Mouse (Mus musculus): ENCODE data around the gene Btbd11. TPM values are rescaled to one million over a fixed set of nuclear protein-coding genes. Genes with fewer than 3 reads are reported as not detected.
"Not testable (repeated sequence)": the region's sequence is repeated elsewhere in the genome, so short reads cannot be mapped to it uniquely, and the experiment has no call there.

Gene Btbd11
- polyA plus RNA-seq, 1 experiment from 2014 or later, result 6.6 TPM

DNA sequence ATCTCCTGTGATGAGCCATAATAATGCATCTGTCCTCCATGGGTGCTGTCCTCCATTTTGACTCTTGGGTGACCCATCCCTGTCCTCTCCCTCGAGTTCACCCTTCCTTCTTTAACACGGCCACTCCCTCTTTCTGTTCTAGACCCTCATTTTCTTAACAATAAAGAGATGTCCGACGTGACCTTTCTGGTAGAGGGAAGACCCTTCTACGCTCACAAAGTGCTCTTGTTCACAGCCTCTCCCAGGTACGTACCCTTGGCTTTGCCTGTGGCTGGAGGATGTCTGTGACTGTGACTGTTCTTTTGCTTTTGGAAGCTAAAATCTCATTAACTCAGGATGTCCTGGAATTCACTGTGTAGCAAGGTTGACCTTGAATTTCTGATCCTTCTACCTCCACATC, 258.7 kb downstream of the Btbd11 start:
- H3K36me3 ChIP-seq (ENCODE audit: control insufficient read depth, insufficient read depth, low read length), result no peaks in the 10 kb centered on the region
- no peak overlapping the region for H3K9ac ChIP-seq (ENCODE audit: low read length)
- no peaks in the 10 kb centered on the region for H3K4me1 ChIP-seq (ENCODE audit: control insufficient read depth, insufficient read depth, low read length)
- H3K27ac ChIP-seq (ENCODE audit: low read depth, low read length), result no peak overlapping the region
- no peaks in the 10 kb centered on the region for H3K9me3 ChIP-seq (ENCODE audit: control insufficient read depth, low read length)
- H3K27me3 ChIP-seq (ENCODE audit: control insufficient read depth, insufficient read depth, low read length), result no peaks in the 10 kb centered on the region
- DNase-seq (ENCODE audit: low spot score) (no peak), ATAC-seq (ENCODE audit: insufficient read depth, low FRiP score, low TSS enrichment) (no peak)
- 82% methylated on average over 6 of the region's 6 CpGs for WGBS
- no peak overlapping the region for H3K4me2 ChIP-seq (ENCODE audit: low read depth)
- no peak overlapping the region for H3K4me3 ChIP-seq (ENCODE audit: low read depth, low read length)

GRCm38 (mm10) chr10:85651706-85652105, 265.1 kb downstream of the Btbd11 start:
- no peaks in the 10 kb centered on the region for H3K9me3 ChIP-seq (ENCODE audit: control insufficient read depth, low read length)
- H3K9ac ChIP-seq (ENCODE audit: low read length), result no peak overlapping the region
- WGBS, result 33% methylated on average over 7 of the region's 7 CpGs
- H3K27me3 ChIP-seq (ENCODE audit: control insufficient read depth, insufficient read depth, low read length), result no peaks in the 10 kb centered on the region
- no peaks in the 10 kb centered on the region for H3K36me3 ChIP-seq (ENCODE audit: control insufficient read depth, insufficient read depth, low read length)
- H3K27ac ChIP-seq (ENCODE audit: low read depth, low read length), result no peak overlapping the region
- DNase-seq (ENCODE audit: low spot score) (peak; percentile 59), ATAC-seq (ENCODE audit: insufficient read depth, low FRiP score, low TSS enrichment) (peak; percentile 77)
- no peak overlapping the region for H3K4me2 ChIP-seq (ENCODE audit: low read depth)
- no peak overlapping the region for H3K4me3 ChIP-seq (ENCODE audit: low read depth, low read length)
- no peaks in the 10 kb centered on the region for H3K4me1 ChIP-seq (ENCODE audit: control insufficient read depth, insufficient read depth, low read length)

DNA sequence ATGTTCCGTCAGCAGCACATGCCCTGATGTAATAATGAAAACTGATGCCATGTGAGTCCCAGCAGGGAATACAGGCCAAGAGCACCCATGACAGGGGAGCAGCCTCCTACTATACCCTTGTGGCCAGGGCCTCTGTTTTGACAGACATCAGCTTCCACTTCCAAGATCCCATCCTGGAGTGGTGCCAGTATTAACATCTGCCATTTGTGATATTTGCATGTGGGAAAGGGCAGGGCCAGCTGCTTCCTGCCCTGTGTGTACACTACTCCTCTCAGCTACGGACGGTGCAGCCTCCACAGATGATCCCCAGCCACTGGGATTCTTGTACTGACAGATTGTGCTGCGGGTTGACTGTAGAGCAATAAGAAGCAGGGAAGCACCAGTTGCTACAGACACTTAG, 269.3 kb downstream of the Btbd11 start:
- 60% methylated on average over 4 of the region's 4 CpGs for whole genome bisulfite sequencing
- Histone ChIP-seq H3K27me3 (ENCODE audit: control insufficient read depth, insufficient read depth, low read length) (no peaks in the 10 kb centered on the region), H3K9me3 (ENCODE audit: control insufficient read depth, low read length) (no peaks in the 10 kb centered on the region), H3K4me1 (ENCODE audit: control insufficient read depth, insufficient read depth, low read length) (no peaks in the 10 kb centered on the region), H3K4me2 (ENCODE audit: low read depth) (no peak overlapping the region), H3K4me3 (ENCODE audit: low read depth, low read length) (no peak overlapping the region), H3K9ac (ENCODE audit: low read length) (no peak overlapping the region), H3K27ac (ENCODE audit: low read depth, low read length) (no peak overlapping the region), H3K36me3 (ENCODE audit: control insufficient read depth, insufficient read depth, low read length) (no peaks in the 10 kb centered on the region)
- ATAC-seq (ENCODE audit: insufficient read depth, low FRiP score, low TSS enrichment) (no peak), DNase-seq (ENCODE audit: low spot score) (no peak)

GRCm38 (mm10) chr10:85657886-85658285, 271.3 kb downstream of the Btbd11 start:
- Histone ChIP-seq H3K9ac (ENCODE audit: low read length) (no peak overlapping the region), H3K36me3 (ENCODE audit: control insufficient read depth, insufficient read depth, low read length) (no peaks in the 10 kb centered on the region), H3K4me3 (ENCODE audit: low read depth, low read length) (no peak overlapping the region), H3K4me1 (ENCODE audit: control insufficient read depth, insufficient read depth, low read length) (no peaks in the 10 kb centered on the region), H3K4me2 (ENCODE audit: low read depth) (no peak overlapping the region), H3K9me3 (ENCODE audit: control insufficient read depth, low read length) (no peaks in the 10 kb centered on the region), H3K27ac (ENCODE audit: low read depth, low read length) (no peak overlapping the region), H3K27me3 (ENCODE audit: control insufficient read depth, insufficient read depth, low read length) (no peaks in the 10 kb centered on the region)
- ATAC-seq (ENCODE audit: insufficient read depth, low FRiP score, low TSS enrichment) (no peak), DNase-seq (ENCODE audit: low spot score) (no peak)
- 93% methylated on average over 10 of the region's 10 CpGs for WGBS

DNA sequence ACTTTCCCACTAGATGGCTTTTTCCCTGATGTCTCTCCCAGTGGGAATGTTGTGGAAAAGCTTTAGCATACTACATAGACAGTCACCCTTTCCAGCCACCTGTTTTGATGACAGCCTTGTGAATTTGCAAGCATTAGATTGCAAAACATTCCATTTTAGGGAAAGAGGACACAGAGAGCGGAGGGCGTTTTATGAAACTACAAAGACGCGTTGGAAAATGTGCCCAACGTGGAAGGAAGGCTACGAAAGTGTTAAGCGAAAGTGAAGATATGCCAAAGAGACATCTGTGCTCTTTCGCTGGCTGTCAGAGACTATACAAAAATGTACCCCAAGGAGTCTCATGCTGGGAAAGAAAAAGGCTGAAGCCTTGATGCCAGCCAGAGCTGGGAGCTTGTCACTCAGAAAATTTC, 286.9 kb downstream of the Btbd11 start:
- no peak overlapping the region for H3K27ac ChIP-seq (ENCODE audit: low read depth, low read length)
- no peaks in the 10 kb centered on the region for H3K36me3 ChIP-seq (ENCODE audit: control insufficient read depth, insufficient read depth, low read length)
- no peaks in the 10 kb centered on the region for H3K9me3 ChIP-seq (ENCODE audit: control insufficient read depth, low read length)
- no peak overlapping the region for H3K9ac ChIP-seq (ENCODE audit: low read length)
- DNase-seq (ENCODE audit: low spot score), result no peak
- no peak overlapping the region for H3K4me2 ChIP-seq (ENCODE audit: low read depth)
- H3K4me3 ChIP-seq (ENCODE audit: low read depth, low read length), result no peak overlapping the region
- WGBS, result 91% methylated on average over 8 of the region's 8 CpGs
- H3K27me3 ChIP-seq (ENCODE audit: control insufficient read depth, insufficient read depth, low read length), result no peaks in the 10 kb centered on the region
- H3K4me1 ChIP-seq (ENCODE audit: control insufficient read depth, insufficient read depth, low read length), result no peaks in the 10 kb centered on the region
- no peak for ATAC-seq (ENCODE audit: insufficient read depth, low FRiP score, low TSS enrichment)

DNA sequence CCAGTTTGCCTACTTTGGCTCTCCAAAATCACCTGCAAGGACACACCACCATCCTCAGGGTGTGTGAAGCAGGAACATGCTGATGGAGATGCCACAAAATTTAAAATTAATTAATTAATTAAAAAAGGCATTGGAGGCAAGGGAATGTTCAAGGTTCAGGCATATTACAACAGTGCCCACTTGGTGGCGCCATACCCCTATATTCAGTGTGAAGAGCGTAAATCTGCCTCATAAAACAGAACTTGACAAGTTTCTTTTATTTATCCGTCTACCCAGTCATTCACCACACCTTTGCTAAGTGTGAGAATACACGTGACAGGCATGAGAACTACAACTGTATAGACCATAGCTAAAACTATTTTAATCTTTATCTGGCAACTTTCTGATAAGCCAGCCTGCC, 292.0 kb downstream of the Btbd11 start:
- no peaks in the 10 kb centered on the region for H3K27me3 ChIP-seq (ENCODE audit: control insufficient read depth, insufficient read depth, low read length)
- DNase-seq (ENCODE audit: low spot score) (peak; percentile 47), ATAC-seq (ENCODE audit: insufficient read depth, low FRiP score, low TSS enrichment) (no peak)
- 29% methylated on average over 4 of the region's 4 CpGs for WGBS
- H3K4me2 ChIP-seq (ENCODE audit: low read depth), result no peak overlapping the region
- H3K4me3 ChIP-seq (ENCODE audit: low read depth, low read length), result no peak overlapping the region
- no peak overlapping the region for H3K27ac ChIP-seq (ENCODE audit: low read depth, low read length)
- H3K9me3 ChIP-seq (ENCODE audit: control insufficient read depth, low read length), result no peaks in the 10 kb centered on the region
- no peaks in the 10 kb centered on the region for H3K36me3 ChIP-seq (ENCODE audit: control insufficient read depth, insufficient read depth, low read length)
- H3K4me1 ChIP-seq (ENCODE audit: control insufficient read depth, insufficient read depth, low read length), result no peaks in the 10 kb centered on the region
- H3K9ac ChIP-seq (ENCODE audit: low read length), result no peak overlapping the region

- 90% methylated on average over 9 of the region's 9 CpGs for WGBS
- Histone ChIP-seq H3K36me3 (ENCODE audit: control insufficient read depth, insufficient read depth, low read length) (no peaks in the 10 kb centered on the region), H3K4me1 (ENCODE audit: control insufficient read depth, insufficient read depth, low read length) (no peaks in the 10 kb centered on the region), H3K4me2 (ENCODE audit: low read depth) (no peak overlapping the region), H3K27me3 (ENCODE audit: control insufficient read depth, insufficient read depth, low read length) (no peaks in the 10 kb centered on the region), H3K9me3 (ENCODE audit: control insufficient read depth, low read length) (no peaks in the 10 kb centered on the region), H3K9ac (ENCODE audit: low read length) (no peak overlapping the region), H3K27ac (ENCODE audit: low read depth, low read length) (no peak overlapping the region), H3K4me3 (ENCODE audit: low read depth, low read length) (no peak overlapping the region)
- ATAC-seq (ENCODE audit: insufficient read depth, low FRiP score, low TSS enrichment) (no peak), DNase-seq (ENCODE audit: low spot score) (no peak)
Observed at GRCm38 (mm10) chr10:85682446-85682845, 295.8 kb downstream of the Btbd11 start.

DNA sequence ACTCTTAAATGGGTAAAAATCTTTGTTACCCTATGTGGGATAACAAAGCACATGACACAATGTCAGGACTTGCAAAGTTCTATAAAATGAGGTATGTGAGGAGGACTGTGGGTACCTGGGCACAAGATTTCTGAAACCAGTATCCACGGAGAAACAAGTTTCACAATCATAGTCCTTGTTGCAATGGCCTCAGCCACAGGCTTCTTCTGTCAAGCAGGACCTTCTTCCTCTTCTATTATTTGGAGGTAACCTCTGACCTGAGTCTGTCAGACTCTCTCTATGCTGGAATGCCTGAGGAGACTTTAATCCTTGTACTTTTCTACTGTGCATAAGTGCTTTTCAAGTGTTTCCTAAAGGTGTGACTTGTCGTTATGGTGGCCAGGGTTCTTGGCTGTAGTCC, 307.8 kb downstream of the Btbd11 start:
- H3K27me3 ChIP-seq (ENCODE audit: control insufficient read depth, insufficient read depth, low read length); ATAC-seq (ENCODE audit: insufficient read depth, low FRiP score, low TSS enrichment); DNase-seq (ENCODE audit: low spot score); H3K4me3 ChIP-seq (ENCODE audit: low read depth, low read length); H3K9me3 ChIP-seq (ENCODE audit: control insufficient read depth, low read length); H3K4me1 ChIP-seq (ENCODE audit: control insufficient read depth, insufficient read depth, low read length); H3K9ac ChIP-seq (ENCODE audit: low read length); H3K36me3 ChIP-seq (ENCODE audit: control insufficient read depth, insufficient read depth, low read length); H3K4me2 ChIP-seq (ENCODE audit: low read depth); H3K27ac ChIP-seq (ENCODE audit: low read depth, low read length): not testable (repeated sequence)
- WGBS, result 86% methylated on average over 2 of the region's 2 CpGs

GRCm38 (mm10) chr10:85699721-85700120, 313.1 kb downstream of the Btbd11 start:
- ATAC-seq (ENCODE audit: insufficient read depth, low FRiP score, low TSS enrichment) (no peak), DNase-seq (ENCODE audit: low spot score) (no peak)
- H3K4me1 ChIP-seq (ENCODE audit: control insufficient read depth, insufficient read depth, low read length), result no peaks in the 10 kb centered on the region
- H3K27ac ChIP-seq (ENCODE audit: low read depth, low read length), result no peak overlapping the region
- H3K9ac ChIP-seq (ENCODE audit: low read length), result no peak overlapping the region
- H3K4me3 ChIP-seq (ENCODE audit: low read depth, low read length), result no peak overlapping the region
- H3K4me2 ChIP-seq (ENCODE audit: low read depth), result no peak overlapping the region
- no peaks in the 10 kb centered on the region for H3K9me3 ChIP-seq (ENCODE audit: control insufficient read depth, low read length)
- H3K27me3 ChIP-seq (ENCODE audit: control insufficient read depth, insufficient read depth, low read length), result no peaks in the 10 kb centered on the region
- H3K36me3 ChIP-seq (ENCODE audit: control insufficient read depth, insufficient read depth, low read length), result no peaks in the 10 kb centered on the region

Data from neural tube, embryonic 11.5 days (tissue).